Mouse (Mus musculus) neural tube, embryonic 10.5 days (tissue): ENCODE data around the gene Plekha6.

ENCODE experiments used
- DNase-seq: peaks from one replicate; pipeline ENCODE4 v3.0.0-alpha.2; 2017; ENCODE audit warnings: low spot score; ENCODE audit errors: extremely low spot score

The Plekha6 gene

GRCm38 (mm10) chr1:133213901-133214300 is 49.9 kb downstream of the Plekha6 start:
- DNase-seq = no peak

GRCm38 (mm10) chr1:133214672-133215359 is 50.8 kb downstream of the Plekha6 start:
- DNase-seq = no peak

GRCm38 (mm10) chr1:133215360-133215700 is 51.3 kb downstream of the Plekha6 start:
- no peak for DNase-seq

GRCm38 (mm10) chr1:133215753-133216152 is 51.7 kb downstream of the Plekha6 start:
- no peak for DNase-seq

- no peak for DNase-seq
Measured at GRCm38 (mm10) chr1:133217031-133217430, 53.0 kb downstream of the Plekha6 start.

GRCm38 (mm10) chr1:133219106-133219505 is 55.1 kb downstream of the Plekha6 start:
- DNase-seq = no peak

- DNase-seq = no peak
Measured at GRCm38 (mm10) chr1:133221459-133221858, 57.4 kb downstream of the Plekha6 start.

GRCm38 (mm10) chr1:133222445-133222995 is 58.5 kb downstream of the Plekha6 start:
- no peak for DNase-seq

GRCm38 (mm10) chr1:133224674-133225073 is 60.7 kb downstream of the Plekha6 start:
- no peak for DNase-seq

GRCm38 (mm10) chr1:133225137-133225536 is 61.1 kb downstream of the Plekha6 start:
- DNase-seq = no peak

- no peak for DNase-seq
Measured at GRCm38 (mm10) chr1:133225561-133225960, 61.6 kb downstream of the Plekha6 start.

GRCm38 (mm10) chr1:133225963-133226660 is 62.1 kb downstream of the Plekha6 start:
- no peak for DNase-seq

- DNase-seq = no peak
Measured at GRCm38 (mm10) chr1:133226928-133227327, 62.9 kb downstream of the Plekha6 start.

- DNase-seq = no peak
Measured at GRCm38 (mm10) chr1:133227378-133227777, 63.4 kb downstream of the Plekha6 start.

GRCm38 (mm10) chr1:133228809-133229487 is 64.9 kb downstream of the Plekha6 start:
- DNase-seq = no peak

- no peak for DNase-seq
Measured at GRCm38 (mm10) chr1:133231523-133232193, 67.6 kb downstream of the Plekha6 start.

- no peak for DNase-seq
Measured at GRCm38 (mm10) chr1:133235909-133236308, 71.9 kb downstream of the Plekha6 start.

- peak; percentile 50 for DNase-seq
Measured at GRCm38 (mm10) chr1:133236693-133237440, 72.9 kb downstream of the Plekha6 start.

GRCm38 (mm10) chr1:133237670-133238069 is 73.7 kb downstream of the Plekha6 start:
- DNase-seq = peak; percentile 58

- no peak for DNase-seq
Measured at GRCm38 (mm10) chr1:133239121-133239812, 75.3 kb downstream of the Plekha6 start.
